Mouse (Mus musculus) liver, adult 2 months (tissue): ENCODE measurements around the gene Bhlhe41. TPM values are rescaled to one million over a fixed set of nuclear protein-coding genes. Genes with fewer than 3 reads are reported as not detected.

ENCODE experiments used
- DNase-seq: peaks from one replicate; pipeline ENCODE4 v3.0.0-alpha.2; 2011; ENCODE audit warnings: low read depth, low spot score; ENCODE audit errors: extremely low read depth
- H3K27ac ChIP-seq: fragments of 200-500 bp; replicated peaks from 2 replicates; pipeline ENCODE4 v1.5.1; 2012; ENCODE audit warnings: low read depth, mild to moderate bottlenecking, control low read depth, inconsistent platforms, low read length; ENCODE audit not compliant: insufficient read depth
- H3K27me3 ChIP-seq: fragments of 200-500 bp; 2 replicates; pipeline ENCODE4 v1.6.1; 2012; ENCODE audit warnings: mild to moderate bottlenecking, moderate library complexity, low read length, inconsistent platforms; ENCODE audit not compliant: control insufficient read depth, insufficient read depth
- H3K36me3 ChIP-seq: fragments of 200-500 bp; 2 replicates; pipeline ENCODE4 v1.6.1; 2012; ENCODE audit warnings: low read length, inconsistent platforms; ENCODE audit not compliant: control insufficient read depth, insufficient read depth
- H3K4me1 ChIP-seq: fragments of 200-500 bp; 2 replicates; pipeline ENCODE4 v1.6.1; 2011; ENCODE audit warnings: low read length; ENCODE audit not compliant: control insufficient read depth, insufficient read depth
- H3K4me3 ChIP-seq: fragments of 200-500 bp; 2 replicates; pipeline ENCODE4 v1.5.1; 2011; ENCODE audit warnings: low read depth, mild to moderate bottlenecking, control low read depth, low read length, moderate library complexity; ENCODE audit not compliant: insufficient read depth
- H3K79me2 ChIP-seq: fragments of 200-500 bp; 2 replicates; pipeline ENCODE4 v1.6.1; 2012; ENCODE audit warnings: inconsistent platforms, mild to moderate bottlenecking, low read length, moderate library complexity; ENCODE audit not compliant: control insufficient read depth, insufficient read depth
- H3K9ac ChIP-seq: fragments of 200-500 bp; 2 replicates; pipeline ENCODE4 v1.6.1; 2012; ENCODE audit warnings: low read depth, mild to moderate bottlenecking, control low read depth, inconsistent platforms, low read length
- CTCF ChIP-seq: fragments of 200-500 bp; IDR thresholded peaks from 2 replicates; pipeline ENCODE4 v1.5.1; 2011; ENCODE audit warnings: low read depth, low read length, control low read depth
- POLR2A ChIP-seq: fragments of 200-500 bp; IDR thresholded peaks from 2 replicates; pipeline ENCODE4 v1.6.1; 2011; ENCODE audit warnings: low read length, control low read depth; ENCODE audit not compliant: insufficient read depth; ENCODE audit errors: extremely low read depth
- WGBS: fragments of 180-500 bp; shearing (Covaris S2); methylation state at CpG from one replicate; pipeline ENCODE4 v1.1.7; 2018; 5-methylcytosine and 5-hydroxymethylcytosine counted together
- polyA plus RNA-seq: library from polyadenylated mRNA; depleted of rRNA; stranded (reverse); fragments of >200 nt; gene quantifications from 2 replicates; pipeline ENCODE4 v1.2.3, GENCODE M21; 2012; rRNA removed
- total RNA-seq: library from RNA; depleted of rRNA; stranded (reverse); fragments of >200 nt; gene quantifications from 2 replicates; pipeline ENCODE4 v1.2.3, GENCODE M21; 2014; rRNA removed

The Bhlhe41 gene
- total RNA-seq (0.40 and 1.8 TPM in 2 replicates), polyA plus RNA-seq (0.21 and 0.32 TPM in 2 replicates)

DNA sequence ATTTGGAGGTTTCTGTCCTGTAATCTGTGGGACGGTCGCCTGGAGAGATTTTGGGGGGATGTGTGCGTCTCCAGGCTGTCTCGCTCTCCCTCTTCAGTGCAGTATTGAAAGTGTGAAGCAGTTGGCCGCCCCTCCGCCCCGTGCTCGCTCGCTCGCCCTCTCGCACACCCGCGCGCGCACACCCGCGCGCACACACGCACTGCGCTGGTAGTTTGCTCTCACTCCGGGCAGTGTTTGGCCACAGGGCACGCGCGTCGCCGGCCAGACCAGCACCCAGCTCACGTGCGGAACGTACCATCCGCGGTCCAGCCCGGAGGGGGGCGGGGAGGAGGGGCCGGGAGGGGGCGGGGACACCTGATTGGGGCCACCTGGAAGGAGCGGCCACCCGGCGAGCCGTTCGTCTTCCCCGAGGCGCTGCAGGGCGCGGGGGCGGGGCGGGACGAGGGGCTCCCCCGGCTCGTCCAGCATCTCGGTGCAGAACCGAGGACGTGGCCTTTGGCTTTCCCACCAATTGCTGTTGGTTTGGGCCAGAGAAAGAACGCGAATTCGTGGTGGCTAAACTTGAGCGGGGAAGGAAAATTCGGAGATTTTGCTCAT is at the start of gene Bhlhe41:
Gene Bhlhe41 (minus strand): TSS at position 270 of the 597 bp plus-strand sequence.
- DNase-seq = peak; percentile 74
- TF ChIP-seq CTCF (no peak), POLR2A (peak; percentile 35; the same call in 1 of the 2 replicates)
- under 1% methylated on average over 55 of the region's 57 CpGs for WGBS
- Histone ChIP-seq H3K36me3 (no peaks in the 10 kb centered on the region), H3K4me3 (peak within 1 kb of the TSS; percentile 61), H3K9ac (peak within 1 kb of the TSS; percentile 86), H3K4me1 (peaks cover 3% of the 10 kb centered on the region), H3K79me2 (no peaks in the 10 kb centered on the region), H3K27ac (peak within 1 kb of the TSS; percentile 77), H3K27me3 (no peaks in the 10 kb centered on the region)

DNA sequence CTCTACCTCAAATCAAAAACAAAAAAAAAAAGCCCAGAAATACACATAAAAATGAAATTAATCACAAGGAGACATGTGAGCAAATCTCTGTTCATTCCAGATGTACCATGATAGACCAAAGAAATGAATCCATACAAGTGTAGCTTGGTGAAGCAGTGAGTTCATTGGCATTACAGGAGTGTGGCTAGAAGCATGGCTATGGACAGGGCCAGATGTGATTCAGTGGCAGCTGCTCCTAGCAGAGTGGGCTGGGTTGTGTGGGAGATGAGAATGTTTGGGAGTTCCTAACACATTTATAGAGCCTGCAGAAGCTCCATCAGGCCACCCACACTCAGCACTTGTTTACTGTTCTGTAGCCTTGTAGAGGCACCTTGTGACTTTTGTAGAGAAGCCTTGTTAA is 46.9 kb upstream of the Bhlhe41 start:
- TF ChIP-seq POLR2A (no peak), CTCF (no peak)
- H3K27me3 ChIP-seq = no peaks in the 10 kb centered on the region
- H3K4me3 ChIP-seq = no peak overlapping the region
- no peak for DNase-seq
- H3K4me1 ChIP-seq = no peaks in the 10 kb centered on the region
- no peak overlapping the region for H3K9ac ChIP-seq
- H3K27ac ChIP-seq = no peak overlapping the region
- H3K79me2 ChIP-seq = no peaks in the 10 kb centered on the region
- no peaks in the 10 kb centered on the region for H3K36me3 ChIP-seq

DNA sequence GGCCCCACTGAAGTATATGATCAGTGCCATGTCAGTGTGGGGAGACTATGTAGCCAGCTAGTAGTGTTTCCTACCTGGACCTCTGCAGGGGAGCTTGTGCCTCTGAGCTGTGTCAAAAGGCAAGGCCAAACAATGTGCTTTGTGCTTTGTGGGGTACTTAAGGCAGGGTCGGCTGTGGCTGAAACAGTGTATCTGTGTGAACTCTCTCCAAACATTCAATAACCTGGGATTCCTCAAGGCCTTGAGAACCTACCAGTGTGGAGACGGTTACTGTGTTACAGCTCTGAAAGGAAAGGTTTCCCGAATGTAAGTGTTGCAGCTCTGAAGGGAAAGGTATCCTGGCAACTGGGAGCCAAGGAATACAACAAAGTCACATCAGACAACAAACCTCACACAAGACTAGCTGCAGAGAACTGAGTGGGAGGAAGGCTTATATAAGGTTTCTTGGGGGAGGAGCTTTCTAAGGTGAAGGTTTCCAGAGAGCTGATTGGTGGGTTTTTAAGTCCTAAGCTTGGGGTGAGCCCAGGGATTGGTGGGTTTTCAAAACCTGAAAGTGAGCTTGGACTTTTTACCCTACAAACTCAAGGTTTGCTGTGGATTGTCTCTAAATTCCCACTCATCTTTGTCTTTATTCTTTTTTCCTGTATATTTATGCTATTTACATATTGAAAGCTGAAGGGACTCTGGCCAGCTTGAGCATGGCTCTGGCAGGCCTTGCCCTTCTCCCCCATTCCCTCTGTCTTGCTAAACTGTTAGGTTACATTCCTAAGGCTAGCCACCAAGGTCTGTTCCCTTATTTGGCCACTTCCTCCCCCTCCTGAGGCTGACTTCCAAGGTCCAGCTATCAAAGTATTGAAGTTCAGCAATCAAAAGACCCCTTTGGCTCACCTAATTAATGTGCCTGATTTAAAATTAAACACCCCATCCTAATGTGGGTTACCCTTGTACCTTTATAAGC is 45.4 kb upstream of the Bhlhe41 start:
- H3K9ac ChIP-seq = no peak overlapping the region
- TF ChIP-seq POLR2A (no peak), CTCF (no peak)
- no peaks in the 10 kb centered on the region for H3K36me3 ChIP-seq
- WGBS = 91% methylated on average over 3 of the region's 3 CpGs
- H3K4me3 ChIP-seq = no peak overlapping the region
- H3K79me2 ChIP-seq = no peaks in the 10 kb centered on the region
- H3K27me3 ChIP-seq = no peaks in the 10 kb centered on the region
- H3K27ac ChIP-seq = no peak overlapping the region
- no peak for DNase-seq
- H3K4me1 ChIP-seq = no peaks in the 10 kb centered on the region

GRCm38 (mm10) chr6:145909943-145910342 is 44.6 kb upstream of the Bhlhe41 start:
- Histone ChIP-seq H3K79me2 (no peaks in the 10 kb centered on the region), H3K36me3 (no peaks in the 10 kb centered on the region), H3K4me3 (no peak overlapping the region), H3K4me1 (no peaks in the 10 kb centered on the region), H3K27me3 (no peaks in the 10 kb centered on the region), H3K9ac (no peak overlapping the region), H3K27ac (no peak overlapping the region)
- no peak for DNase-seq
- WGBS = 74% methylated on average over 4 of the region's 4 CpGs
- no peak for TF ChIP-seq CTCF
- no peak for TF ChIP-seq POLR2A

GRCm38 (mm10) chr6:145906096-145906890 is 40.9 kb upstream of the Bhlhe41 start:
- TF ChIP-seq CTCF = no peak
- no peak for TF ChIP-seq POLR2A
- Histone ChIP-seq H3K27ac (no peak overlapping the region), H3K4me1 (no peaks in the 10 kb centered on the region), H3K4me3 (no peak overlapping the region), H3K9ac (no peak overlapping the region), H3K36me3 (no peaks in the 10 kb centered on the region), H3K27me3 (no peaks in the 10 kb centered on the region), H3K79me2 (no peaks in the 10 kb centered on the region)
- no peak for DNase-seq
- 88% methylated on average over 7 of the region's 7 CpGs for WGBS
